In genomic region chr16:6037009-6037408, GRCm38 (mm10) we compare ENCODE assay signal across 30 mouse cellular contexts.
DNase-seq lines count a peak whose midpoint lies in the region; ATAC-seq and TF ChIP-seq lines count a peak whose summit lies in the region.
"Had no signal": no experiment of that assay in that cellular context is flagged by ENCODE, and none has a peak within 500 bp of the region (broad histone marks: within the 10 kb centered on the region; RNA-seq: fewer than 3 reads in every experiment).

No protein-coding gene starts in this region.

- no peak for DNase-seq in left cerebral cortex, adult 2 months (ENCODE audit: extremely low spot score in 1 of 2, low spot score in 2 of 2)
- DNase-seq in left cerebral cortex, postnatal 4 days: no peak
- DNase-seq in brain, adult 2 months (ENCODE audit: low read depth, low spot score): peak; percentile 61
- no peak for DNase-seq in cerebellum, postnatal 25 days
- DNase-seq in cerebellum, adult 18-20 months: no peak
- DNase-seq: adrenal gland, postnatal 10 days; cerebellum, adult 8-10 months; cerebellum, postnatal 36 days; embryo, embryonic 11 days; gastrocnemius, postnatal 14 days; heart, adult 11 months; heart, postnatal 4 days; kidney, adult 11 months; kidney, postnatal 14 days; liver; lung, adult 2 months; lung, postnatal 10 days; midbrain, embryonic 14.5 days; retina, postnatal 1 day; thymus, postnatal 4 days had no signal

- 40% methylated on average over 7 of the region's 7 CpGs for WGBS in forebrain, embryonic 15.5 days
- WGBS in forebrain, embryonic 12.5 days: 41% methylated on average over 7 of the region's 7 CpGs
- 28% methylated on average over 7 of the region's 7 CpGs for WGBS in forebrain, embryonic 16.5 days

- no peak for ATAC-seq in forebrain, embryonic 15.5 days (replicated peaks)
- no peak for ATAC-seq in forebrain, embryonic 12.5 days (ENCODE audit: low FRiP score)
- 0 out of 2 replicates have a peak, but pooled peaks have one; percentile 26 for ATAC-seq in forebrain, embryonic 16.5 days
- ATAC-seq: Patski had no signal

- no peak for TF ChIP-seq CTCF in left cerebral cortex, adult 2 months (IDR thresholded peaks at IDR 0.05)

- H3K9ac ChIP-seq in forebrain, embryonic 15.5 days (replicated peaks): no peak overlapping the region
- no peak overlapping the region for H3K9ac ChIP-seq in forebrain, embryonic 12.5 days
- no peak overlapping the region for H3K9ac ChIP-seq in forebrain, embryonic 16.5 days (replicated peaks; ENCODE audit: low read depth, low read length)
- H3K9ac ChIP-seq: embryonic facial prominence, embryonic 12.5 days; hindbrain, embryonic 13.5 days; liver, embryonic 14.5 days; neural tube, embryonic 15.5 days had no signal

- peaks cover 7% of the 10 kb centered on the region; the same call in 1 of the 2 replicates for H3K4me1 ChIP-seq in forebrain, embryonic 15.5 days
- no peaks in the 10 kb centered on the region for H3K4me1 ChIP-seq in forebrain, embryonic 12.5 days
- 0 out of 2 replicates have a peak, but pooled peaks cover 7% of the 10 kb centered on the region for H3K4me1 ChIP-seq in forebrain, embryonic 16.5 days (replicated peaks; ENCODE audit: control insufficient read depth, insufficient read depth, low read length)
- H3K4me1 ChIP-seq: embryonic facial prominence, embryonic 12.5 days; hindbrain, embryonic 13.5 days; neural tube, embryonic 15.5 days had no signal

- intact Hi-C loops in left cerebral cortex, adult 2 months (cut with DNase I): loop anchor here (2.0 to 5.0 kb wide), 2 partner anchors 40 to 70 kb away; no protein-coding TSS in a partner anchor
- intact Hi-C loops in left cerebral cortex, postnatal 4 days (cut with DNase I): loop anchor here (10.0 kb wide), 1 partner anchor 308 kb away; no protein-coding TSS in a partner anchor

- H3K27ac ChIP-seq in forebrain, embryonic 15.5 days (replicated peaks): peak overlapping the region; percentile 53
- no peak overlapping the region for H3K27ac ChIP-seq in forebrain, embryonic 12.5 days
- H3K27ac ChIP-seq in left cerebral cortex, adult 2 months: peak overlapping the region; percentile 54; the same call in 1 of the 2 replicates
- H3K27ac ChIP-seq in forebrain, embryonic 16.5 days (ENCODE audit: low read length): peak overlapping the region; percentile 58
- H3K27ac ChIP-seq: embryonic facial prominence, embryonic 12.5 days; hindbrain, embryonic 13.5 days; liver, embryonic 14.5 days; macrophage; neural tube, embryonic 15.5 days had no signal

- H3K9me3 ChIP-seq in forebrain, embryonic 15.5 days: no peaks in the 10 kb centered on the region
- no peaks in the 10 kb centered on the region for H3K9me3 ChIP-seq in forebrain, embryonic 12.5 days
- no peaks in the 10 kb centered on the region for H3K9me3 ChIP-seq in forebrain, embryonic 16.5 days (ENCODE audit: control insufficient read depth, low read length)
- H3K9me3 ChIP-seq: embryonic facial prominence, embryonic 12.5 days; hindbrain, embryonic 13.5 days; neural tube, embryonic 15.5 days had no signal

- H3K4me2 ChIP-seq in forebrain, embryonic 15.5 days (replicated peaks): no peak overlapping the region
- no peak overlapping the region for H3K4me2 ChIP-seq in forebrain, embryonic 12.5 days
- H3K4me2 ChIP-seq in forebrain, embryonic 16.5 days (ENCODE audit: low read length): no peak overlapping the region
- H3K4me2 ChIP-seq: embryonic facial prominence, embryonic 12.5 days; heart, embryonic 11.5 days; hindbrain, embryonic 13.5 days; neural tube, embryonic 15.5 days had no signal

- H3K4me3 ChIP-seq in forebrain, embryonic 15.5 days: no peak overlapping the region
- no peak overlapping the region for H3K4me3 ChIP-seq in forebrain, embryonic 12.5 days (replicated peaks)
- no peak overlapping the region for H3K4me3 ChIP-seq in left cerebral cortex, adult 2 months
- H3K4me3 ChIP-seq in forebrain, embryonic 16.5 days (replicated peaks; ENCODE audit: low read length): no peak overlapping the region
- H3K4me3 ChIP-seq: embryonic facial prominence, embryonic 12.5 days; hindbrain, embryonic 13.5 days; neural tube, embryonic 15.5 days had no signal

- no peaks in the 10 kb centered on the region for H3K27me3 ChIP-seq in forebrain, embryonic 15.5 days
- H3K27me3 ChIP-seq in forebrain, embryonic 12.5 days: no peaks in the 10 kb centered on the region
- H3K27me3 ChIP-seq in forebrain, embryonic 16.5 days (replicated peaks; ENCODE audit: control insufficient read depth, insufficient read depth, low read length): no peaks in the 10 kb centered on the region
- H3K27me3 ChIP-seq: embryonic facial prominence, embryonic 12.5 days; hindbrain, embryonic 13.5 days; neural tube, embryonic 15.5 days had no signal

- no peaks in the 10 kb centered on the region for H3K36me3 ChIP-seq in forebrain, embryonic 15.5 days
- no peaks in the 10 kb centered on the region for H3K36me3 ChIP-seq in forebrain, embryonic 12.5 days (replicated peaks)
- no peaks in the 10 kb centered on the region for H3K36me3 ChIP-seq in forebrain, embryonic 16.5 days (ENCODE audit: control insufficient read depth, insufficient read depth)
- H3K36me3 ChIP-seq: embryonic facial prominence, embryonic 12.5 days; hindbrain, embryonic 13.5 days; neural tube, embryonic 15.5 days had no signal
